In the genomic region with DNA sequence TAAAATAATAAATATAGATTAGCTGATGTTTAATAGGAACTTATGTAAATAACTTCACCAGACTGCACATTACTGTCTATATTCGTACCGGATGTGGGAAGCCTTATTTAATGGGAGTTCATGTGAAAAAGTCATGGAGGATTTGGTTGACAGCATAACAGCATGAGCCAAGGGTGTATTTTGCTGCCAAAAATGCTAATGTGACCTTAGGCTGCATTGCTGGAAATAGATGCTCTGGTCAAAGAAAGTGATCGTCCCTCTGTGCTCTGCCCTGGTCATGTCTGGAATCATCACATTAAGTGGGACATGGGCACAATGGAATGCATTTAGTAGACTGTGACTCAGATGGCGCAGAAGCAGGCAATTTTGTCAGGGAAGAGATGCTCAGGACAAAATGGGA, we compare ENCODE assay signal across 15 mouse cellular contexts. TPM values are rescaled to one million over a fixed set of nuclear protein-coding genes. Genes with fewer than 3 reads are reported as not detected.
DNase-seq lines count a peak whose midpoint lies in the region; ATAC-seq and TF ChIP-seq lines count a peak whose summit lies in the region.
"Had no signal": no experiment of that assay in that cellular context is flagged by ENCODE, and none has a peak within 500 bp of the region (broad histone marks: within the 10 kb centered on the region; RNA-seq: fewer than 3 reads in every experiment).

No protein-coding gene starts in this region.

- in situ Hi-C loops in Patski (cut with MboI; ENCODE audit: low pct_unique_long_range_greater_than_20kb), result loop anchor here (10.0 kb wide), 1 partner anchor 57 kb away; the partner anchor contains the start of gene Pelo

- H3K9ac ChIP-seq in embryonic facial prominence, embryonic 14.5 days (ENCODE audit: low read depth, low read length), result no peak overlapping the region
- no peak overlapping the region for H3K9ac ChIP-seq in liver, adult 2 months (ENCODE audit: low read depth, low read length)
- H3K9ac ChIP-seq: forebrain, embryonic 15.5 days; heart, embryonic 15.5 days; liver, embryonic 15.5 days had no signal

- no peaks in the 10 kb centered on the region for H3K36me3 ChIP-seq in embryonic facial prominence, embryonic 14.5 days (ENCODE audit: control insufficient read depth, insufficient read depth, low read length)
- no peaks in the 10 kb centered on the region for H3K36me3 ChIP-seq in embryonic facial prominence, embryonic 10.5 days (replicated peaks)
- peaks cover 2% of the 10 kb centered on the region for H3K36me3 ChIP-seq in liver, adult 2 months (ENCODE audit: control insufficient read depth, insufficient read depth, low read length)
- H3K36me3 ChIP-seq: forebrain, embryonic 15.5 days; liver, embryonic 15.5 days had no signal

- intact Hi-C loops in heart, postnatal 25 days (cut with DNase I), result no loop called here

- 69% methylated on average over 4 of the region's 4 CpGs for WGBS in embryonic facial prominence, embryonic 14.5 days
- 87% methylated on average over 4 of the region's 4 CpGs for WGBS in embryonic facial prominence, embryonic 10.5 days
- WGBS in liver, adult 2 months, result 84% methylated on average over 4 of the region's 4 CpGs

- no peak for TF ChIP-seq CTCF in liver, adult 2 months (IDR thresholded peaks at IDR 0.05; ENCODE audit: low read depth, low read length)
- TF ChIP-seq CTCF in Patski (IDR thresholded peaks at IDR 0.05), result no peak

- H3K27ac ChIP-seq in embryonic facial prominence, embryonic 14.5 days (replicated peaks; ENCODE audit: low read depth, low read length), result no peak overlapping the region
- no peak overlapping the region for H3K27ac ChIP-seq in embryonic facial prominence, embryonic 10.5 days (replicated peaks)
- H3K27ac ChIP-seq in liver, adult 2 months (replicated peaks; ENCODE audit: insufficient read depth, low read depth, low read length), result no peak overlapping the region
- H3K27ac ChIP-seq: forebrain, embryonic 15.5 days; heart, embryonic 15.5 days; liver, embryonic 15.5 days had no signal

- H3K27me3 ChIP-seq in embryonic facial prominence, embryonic 14.5 days (replicated peaks; ENCODE audit: control insufficient read depth, insufficient read depth, low read length), result no peaks in the 10 kb centered on the region
- no peaks in the 10 kb centered on the region for H3K27me3 ChIP-seq in embryonic facial prominence, embryonic 10.5 days (replicated peaks; ENCODE audit: low read depth, poor library complexity, severe bottlenecking)
- no peaks in the 10 kb centered on the region for H3K27me3 ChIP-seq in liver, adult 2 months (ENCODE audit: control insufficient read depth, insufficient read depth, low read length)
- no peaks in the 10 kb centered on the region for H3K27me3 ChIP-seq in Patski
- H3K27me3 ChIP-seq: forebrain, embryonic 15.5 days; heart, embryonic 15.5 days; liver, embryonic 15.5 days had no signal

- no peak for ATAC-seq in embryonic facial prominence, embryonic 14.5 days (ENCODE audit: low read depth)
- peak; percentile 67 for ATAC-seq in Patski
- ATAC-seq: forebrain, embryonic 15.5 days had no signal

- CTCF ChIA-PET in Patski (lab: Charles Lee), result interaction anchor here (0.8 to 1.6 kb wide), 5 partner anchors 10 to 198 kb away, joined by 3 to 5 read pairs (median 3); no protein-coding TSS in a partner anchor

- no peaks in the 10 kb centered on the region for H3K9me3 ChIP-seq in embryonic facial prominence, embryonic 14.5 days (ENCODE audit: control insufficient read depth, low read length)
- H3K9me3 ChIP-seq in embryonic facial prominence, embryonic 10.5 days, result no peaks in the 10 kb centered on the region
- H3K9me3 ChIP-seq: forebrain, embryonic 15.5 days; heart, embryonic 15.5 days; liver, embryonic 15.5 days had no signal

- H3K4me2 ChIP-seq in embryonic facial prominence, embryonic 14.5 days (ENCODE audit: low read depth, low read length), result no peak overlapping the region
- H3K4me2 ChIP-seq: forebrain, embryonic 15.5 days; heart, embryonic 15.5 days; liver, embryonic 15.5 days had no signal

- H3K79me2 ChIP-seq in liver, adult 2 months (ENCODE audit: control insufficient read depth, insufficient read depth, low read length), result no peaks in the 10 kb centered on the region; the same call in 1 of the 2 replicates

- peak; percentile 26 for DNase-seq in embryonic facial prominence, embryonic 14.5 days (ENCODE audit: low spot score)
- no peak for DNase-seq in embryonic facial prominence, embryonic 10.5 days (ENCODE audit: low spot score)
- DNase-seq in liver, adult 2 months (ENCODE audit: extremely low read depth, low read depth, low spot score), result peak; percentile 41
- no peak for DNase-seq in liver
- DNase-seq in Patski (ENCODE audit: low read depth, low spot score), result peak; percentile 66
- peak; percentile 43 for DNase-seq in kidney, postnatal 14 days
- no peak for DNase-seq in heart, postnatal 25 days (ENCODE audit: low spot score)
- no peak for DNase-seq in adrenal gland, adult 18-20 months (ENCODE audit: low spot score in 2 of 2)
- DNase-seq: adrenal gland, adult 2 months; cerebellum, adult 8-10 months; layer of hippocampus, postnatal 36 days; thymus, postnatal 36 days had no signal

- POLR2A ChIA-PET in Patski (lab: Charles Lee), result interaction anchor here (0.7 kb wide), 1 partner anchor 31 kb away, joined by 3 read pairs; no protein-coding TSS in a partner anchor

- TF ChIP-seq POLR2A in liver, adult 2 months (IDR thresholded peaks at IDR 0.05; ENCODE audit: extremely low read depth, insufficient read depth, low read length), result no peak

- no peak overlapping the region for H3K4me3 ChIP-seq in embryonic facial prominence, embryonic 14.5 days (ENCODE audit: low read depth, low read length)
- no peak overlapping the region for H3K4me3 ChIP-seq in embryonic facial prominence, embryonic 10.5 days
- no peak overlapping the region for H3K4me3 ChIP-seq in liver, adult 2 months (ENCODE audit: insufficient read depth, low read depth, low read length)
- H3K4me3 ChIP-seq: forebrain, embryonic 15.5 days; heart, embryonic 15.5 days; liver, embryonic 15.5 days had no signal

- H3K4me1 ChIP-seq in embryonic facial prominence, embryonic 14.5 days (ENCODE audit: control insufficient read depth, insufficient read depth, low read length), result no peaks in the 10 kb centered on the region
- no peaks in the 10 kb centered on the region for H3K4me1 ChIP-seq in embryonic facial prominence, embryonic 10.5 days
- H3K4me1 ChIP-seq in liver, adult 2 months (ENCODE audit: control insufficient read depth, insufficient read depth, low read length), result no peaks in the 10 kb centered on the region; the same call in 1 of the 2 replicates
- H3K4me1 ChIP-seq: forebrain, embryonic 15.5 days; liver, embryonic 15.5 days had no signal

RNA-seq across cellular contexts. Expression of gene Pelo, which starts 52.7 kb away (rescaled TPM):
- 6.6 and 6.7 TPM in 2 replicates for polyA plus RNA-seq in embryonic facial prominence, embryonic 14.5 days (2014; fragmentation: Nextera tagmentation; extraction: Ambion mirVana)
- 5.6 and 6.0 TPM in 2 replicates for polyA plus RNA-seq in embryonic facial prominence, embryonic 10.5 days (2016; fragmentation: Nextera tagmentation; extraction: Ambion mirVana)
- total RNA-seq in liver, adult 2 months (2014; rRNA removed), result 3.8 and 5.1 TPM in 2 replicates
- 20.3 and 28.5 TPM in 2 replicates for polyA plus RNA-seq in liver, adult 2 months (2012; rRNA removed)
- 34.9 TPM for polyA plus RNA-seq in Patski (2021)
- total RNA-seq in heart, postnatal 25 days (2021), result 10 to 100 TPM; 14.1 to 16.0 TPM
- 10 to 100 TPM; 24.2 to 25.5 TPM for total RNA-seq in adrenal gland, adult 18-20 months (2021)

Comparison
In these comparisons a context has a peak if more than half of its experiments do, and no peak if none do; other contexts are left out.
1. DNase-seq: peak in embryonic facial prominence, embryonic 14.5 days (single experiment), liver, adult 2 months (single experiment), Patski (single experiment) and kidney, postnatal 14 days (single experiment); none in embryonic facial prominence, embryonic 10.5 days (single experiment), liver (single experiment), heart, postnatal 25 days (single experiment) and adrenal gland, adult 18-20 months (0 of 2).